Mouse (Mus musculus) liver, embryonic 14.5 days (tissue): ENCODE measurements around the gene Heatr9.

Experiments used
- CTCF ChIP-seq: IDR thresholded peaks from 2 replicates; pipeline ENCODE4 v1.5.1; 2016; ENCODE audit warnings: antibody characterized with exemption, low read depth, control low read depth
- EP300 ChIP-seq: IDR thresholded peaks from 2 replicates; pipeline ENCODE4 v1.6.1; 2016; ENCODE audit warnings: antibody characterized with exemption, low read depth

GRCm38 (mm10) chr11:83562311-83562887 lies 40.4 kb upstream of the Heatr9 start:
- TF ChIP-seq CTCF (no peak), EP300 (no peak; the same call in 1 of the 2 replicates)
